Mouse (Mus musculus) fibroblast of lung, adult 2 months (primary cell): Measurements from ENCODE around the gene Defb6.

Source experiments
- DNase-seq: peaks from one replicate; pipeline ENCODE4 v3.0.0-alpha.2; 2011; ENCODE audit warnings: low read depth

Gene Defb6

DNA sequence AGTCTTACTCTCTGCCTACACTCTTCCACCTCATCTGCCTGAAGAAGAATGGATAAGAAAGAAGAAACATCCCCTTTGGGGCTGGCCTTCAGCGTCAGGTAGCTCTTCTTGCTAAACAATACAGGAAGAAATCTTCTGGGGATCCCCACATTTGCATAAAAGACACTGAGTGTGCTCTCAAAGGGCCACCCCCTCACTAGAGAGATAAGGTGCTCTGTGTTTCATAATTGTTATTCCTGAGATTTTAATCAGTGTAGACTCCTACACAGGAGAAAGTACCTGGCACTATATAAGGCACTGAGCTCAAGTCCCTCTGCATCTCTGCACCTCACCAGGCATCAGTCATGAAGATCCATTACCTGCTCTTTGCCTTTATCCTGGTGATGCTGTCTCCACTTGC, at the start of gene Defb6:
Gene Defb6, plus strand, starts transcription at position 318 of the 400 bp plus-strand sequence.
- no peak for DNase-seq

DNA sequence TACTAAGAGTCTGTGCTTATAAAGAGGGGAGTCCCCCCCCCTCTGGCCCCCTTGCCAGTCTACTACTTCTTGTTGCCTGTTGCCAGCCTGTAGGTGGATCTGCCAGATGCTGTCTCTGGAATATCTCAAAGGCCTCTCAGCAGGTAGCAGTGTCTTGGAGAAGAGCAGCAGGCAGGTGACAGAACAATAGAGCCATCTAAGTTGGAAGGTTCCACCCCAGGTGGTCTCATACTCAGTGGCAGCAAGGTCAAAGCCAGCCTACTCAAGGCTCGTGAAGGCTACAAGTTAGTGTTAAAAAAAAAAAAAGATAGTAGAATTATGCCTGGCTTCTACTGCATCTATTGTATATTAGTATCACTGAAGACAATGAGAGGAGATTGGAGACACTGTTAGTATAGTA, 12.8 kb downstream of the Defb6 start:
- no peak for DNase-seq

DNA sequence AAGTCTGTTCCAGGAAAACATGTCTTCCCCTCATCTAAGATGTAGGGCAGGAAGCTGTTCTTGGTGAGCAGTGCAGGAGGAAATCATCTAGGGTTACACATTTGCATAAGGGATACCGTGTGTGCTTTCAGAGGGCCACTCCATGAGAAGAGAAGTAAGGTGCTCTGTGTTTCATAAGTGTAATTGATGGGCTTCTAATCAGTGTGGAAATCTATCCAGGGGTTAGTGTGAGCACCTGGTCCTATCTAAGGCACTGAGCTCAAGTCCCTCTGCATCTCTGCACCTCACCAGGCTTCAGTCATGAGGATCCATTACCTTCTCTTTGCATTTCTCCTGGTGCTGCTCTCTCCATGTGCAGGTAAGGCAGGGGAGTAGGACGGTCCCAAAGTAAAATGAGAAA, 14.3 kb downstream of the Defb6 start, which contains the start of gene Defb46:
Gene Defb46, plus strand, starts transcription at position 301 of the 400 bp plus-strand sequence.
- DNase-seq: no peak

DNA sequence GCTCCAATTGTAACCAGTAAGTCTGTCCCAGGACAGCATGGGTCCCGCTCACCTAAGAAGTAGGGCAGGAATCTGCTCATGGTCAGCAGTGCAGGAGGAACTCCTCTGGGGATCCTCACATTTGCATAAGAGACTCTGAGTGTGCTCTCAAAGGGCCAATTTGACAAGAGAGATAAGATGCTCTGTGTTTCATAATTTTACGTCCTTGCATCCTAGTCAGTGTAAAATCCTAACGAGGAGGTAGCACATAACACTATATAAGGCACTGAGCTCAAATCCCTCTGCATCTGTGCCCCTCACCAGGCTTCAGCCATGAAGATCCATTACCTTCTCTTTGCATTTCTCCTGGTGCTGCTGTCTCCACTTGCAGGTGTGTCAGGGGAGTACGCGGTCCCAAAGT, 22.0 kb downstream of the Defb6 start, which contains the start of gene Defb5:
Gene Defb5, plus strand, starts transcription at position 301 of the 400 bp plus-strand sequence.
- DNase-seq: no peak

DNA sequence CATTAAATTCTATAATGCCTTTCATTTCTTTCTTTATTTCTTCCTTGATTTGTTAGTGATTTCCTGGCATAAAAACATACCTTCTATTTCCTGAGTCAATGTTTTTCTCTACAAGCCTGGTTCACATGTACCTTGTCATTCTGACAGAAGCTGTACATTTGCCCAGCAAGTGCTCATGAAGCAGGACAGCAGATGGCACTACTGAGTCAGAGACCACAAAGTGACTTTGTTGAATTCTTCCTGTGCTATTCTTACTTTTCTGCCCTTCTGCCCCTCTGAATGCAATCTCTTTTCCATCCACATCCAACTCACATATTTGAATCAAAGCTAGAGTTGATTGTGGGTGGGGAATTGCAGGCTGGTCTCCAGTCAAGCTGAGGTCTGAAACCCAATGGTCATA, 32.9 kb downstream of the Defb6 start:
- no peak for DNase-seq

DNA sequence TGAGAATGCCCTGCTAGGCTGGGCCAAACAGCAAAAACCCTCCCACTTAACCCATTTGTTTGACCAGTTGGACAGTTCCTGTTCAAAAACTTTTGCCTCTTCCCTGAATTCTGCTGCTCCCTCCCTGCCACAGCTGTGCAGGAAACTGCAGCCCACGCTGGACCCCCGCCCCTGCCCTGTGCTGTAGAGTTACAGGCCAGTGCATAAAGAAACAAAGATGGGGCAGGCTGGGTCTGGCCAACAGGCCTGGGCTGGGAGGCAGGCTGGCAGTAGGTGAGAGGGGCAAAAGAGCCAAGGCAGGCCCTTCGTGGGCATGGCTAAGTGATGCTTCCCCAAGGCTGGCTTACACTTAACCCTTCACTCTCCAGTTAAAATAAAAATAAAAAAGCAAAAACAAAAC, 34.4 kb downstream of the Defb6 start:
- DNase-seq: no peak
